Mouse (Mus musculus): ENCODE results near the gene Tbc1d22b.

DNA sequence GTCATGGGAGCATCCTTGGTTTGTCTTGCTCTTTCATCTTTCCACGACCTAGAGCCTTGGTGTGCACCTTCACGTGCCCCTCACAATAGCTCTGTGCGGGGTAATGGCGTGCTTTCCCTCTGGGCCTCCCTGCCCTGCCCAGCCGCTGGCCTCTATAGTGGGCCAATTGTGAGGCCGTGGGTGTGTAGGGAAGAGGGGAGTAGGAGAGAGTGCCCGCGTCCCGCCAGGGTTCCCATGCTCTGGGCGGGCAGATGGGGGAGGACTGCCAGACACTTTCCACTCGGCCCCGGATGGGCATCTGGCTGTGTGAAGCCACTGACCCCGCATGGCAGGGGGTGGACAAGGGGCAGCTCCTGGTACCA is 47.2 kb downstream of the Tbc1d22b start:
- TF ChIP-seq POLR2A (IDR thresholded peaks at IDR 0.05; ENCODE audit: control insufficient read depth, extremely low read depth, insufficient read depth, low read length, poor library complexity) = no peak
- no peak for TF ChIP-seq CTCF (IDR thresholded peaks at IDR 0.05; ENCODE audit: borderline replicate concordance, control insufficient read depth, extremely low read depth, insufficient read depth, low read length, poor library complexity)

Measured in thymus, adult 2 months (tissue).